Mouse (Mus musculus): ENCODE results near the gene Gm47959. TPM values are rescaled to one million over a fixed set of nuclear protein-coding genes. Genes with fewer than 3 reads are reported as not detected.

Gm47959 gene
- total and polyA plus RNA-seq, 2 experiments: not detected

DNA sequence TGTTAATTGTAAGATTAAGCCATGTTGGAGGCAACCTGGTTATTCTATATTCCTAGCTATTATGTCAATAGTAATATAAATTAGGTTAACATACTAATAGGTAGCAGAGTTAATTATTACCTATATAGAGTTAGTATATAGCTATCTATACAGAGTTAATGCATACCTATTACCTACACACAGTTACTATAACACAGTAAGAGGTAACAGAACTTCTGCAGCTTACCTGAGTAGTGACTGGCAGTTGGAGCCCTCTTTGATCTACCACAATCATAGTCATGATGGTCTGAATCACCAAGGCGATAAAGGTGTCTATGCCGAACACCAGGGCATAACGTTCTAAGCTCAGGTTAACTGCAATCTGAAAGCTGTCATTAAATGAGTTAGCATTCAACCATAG, 14.1 kb downstream of the Gm47959 start:
- 89% methylated on average over 3 of the region's 3 CpGs for WGBS

DNA sequence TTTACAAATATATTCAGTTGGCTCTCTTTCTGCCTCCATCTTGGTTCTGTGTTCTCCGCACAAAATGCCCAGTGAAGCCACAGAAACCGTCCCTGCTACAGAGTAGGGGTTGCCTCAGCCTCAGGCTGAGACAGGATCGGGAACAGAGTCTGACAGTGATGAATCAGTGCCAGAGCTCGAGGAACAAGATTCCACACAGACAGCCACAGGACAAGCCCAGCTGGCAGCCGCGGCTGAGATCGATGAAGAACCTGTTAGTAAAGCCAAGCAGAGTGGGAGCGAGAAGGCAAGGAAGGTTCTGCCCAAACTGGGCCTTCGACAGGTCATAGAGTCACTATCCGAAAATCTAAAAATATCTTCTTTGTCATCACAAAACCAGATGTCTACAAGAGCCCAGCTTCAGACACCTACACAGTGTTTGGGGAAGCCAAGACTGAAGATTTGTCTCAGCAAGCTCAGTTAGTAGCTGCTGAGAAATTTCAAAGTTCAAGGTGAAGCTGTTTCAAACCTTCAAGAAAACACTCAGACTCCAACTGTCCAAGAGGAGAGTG, 15.1 kb downstream of the Gm47959 start:
- peak; percentile 53 for DNase-seq (ENCODE audit: extremely low read depth, low read depth, low spot score)
- no peak overlapping the region for H3K4me3 ChIP-seq (ENCODE audit: insufficient read depth, low read depth, low read length)
- H3K27me3 ChIP-seq (ENCODE audit: control insufficient read depth, insufficient read depth, low read length): no peaks in the 10 kb centered on the region
- H3K9ac ChIP-seq (ENCODE audit: low read depth, low read length): no peak overlapping the region
- no peaks in the 10 kb centered on the region for H3K79me2 ChIP-seq (ENCODE audit: control insufficient read depth, insufficient read depth, low read length)
- no peaks in the 10 kb centered on the region for H3K36me3 ChIP-seq (ENCODE audit: control insufficient read depth, insufficient read depth, low read length)
- TF ChIP-seq CTCF (IDR thresholded peaks at IDR 0.05; ENCODE audit: low read depth, low read length): no peak
- TF ChIP-seq POLR2A (IDR thresholded peaks at IDR 0.05; ENCODE audit: extremely low read depth, insufficient read depth, low read length): no peak
- H3K4me1 ChIP-seq (ENCODE audit: control insufficient read depth, insufficient read depth, low read length): no peaks in the 10 kb centered on the region; the same call in 1 of the 2 replicates
- WGBS: 78% methylated on average over 10 of the region's 10 CpGs
- no peak overlapping the region for H3K27ac ChIP-seq (replicated peaks; ENCODE audit: insufficient read depth, low read depth, low read length)

More for the DNA sequence above, 14.1 kb downstream of the Gm47959 start:
- Histone ChIP-seq H3K4me3 (ENCODE audit: insufficient read depth, low read depth, low read length) (no peak overlapping the region), H3K27ac (replicated peaks; ENCODE audit: insufficient read depth, low read depth, low read length) (no peak overlapping the region), H3K79me2 (ENCODE audit: control insufficient read depth, insufficient read depth, low read length) (no peaks in the 10 kb centered on the region), H3K27me3 (ENCODE audit: control insufficient read depth, insufficient read depth, low read length) (no peaks in the 10 kb centered on the region), H3K36me3 (ENCODE audit: control insufficient read depth, insufficient read depth, low read length) (no peaks in the 10 kb centered on the region), H3K9ac (ENCODE audit: low read depth, low read length) (no peak overlapping the region), H3K4me1 (ENCODE audit: control insufficient read depth, insufficient read depth, low read length) (no peaks in the 10 kb centered on the region; the same call in 1 of the 2 replicates)
- no peak for TF ChIP-seq CTCF (IDR thresholded peaks at IDR 0.05; ENCODE audit: low read depth, low read length)
- no peak for TF ChIP-seq POLR2A (IDR thresholded peaks at IDR 0.05; ENCODE audit: extremely low read depth, insufficient read depth, low read length)
- no peak for DNase-seq (ENCODE audit: extremely low read depth, low read depth, low spot score)

- Histone ChIP-seq H3K4me3 (ENCODE audit: insufficient read depth, low read depth, low read length) (no peak overlapping the region), H3K4me1 (ENCODE audit: control insufficient read depth, insufficient read depth, low read length) (no peaks in the 10 kb centered on the region; the same call in 1 of the 2 replicates), H3K27me3 (ENCODE audit: control insufficient read depth, insufficient read depth, low read length) (no peaks in the 10 kb centered on the region), H3K9ac (ENCODE audit: low read depth, low read length) (no peak overlapping the region), H3K36me3 (ENCODE audit: control insufficient read depth, insufficient read depth, low read length) (no peaks in the 10 kb centered on the region), H3K79me2 (ENCODE audit: control insufficient read depth, insufficient read depth, low read length) (no peaks in the 10 kb centered on the region), H3K27ac (replicated peaks; ENCODE audit: insufficient read depth, low read depth, low read length) (no peak overlapping the region)
- no peak for TF ChIP-seq POLR2A (IDR thresholded peaks at IDR 0.05; ENCODE audit: extremely low read depth, insufficient read depth, low read length)
- no peak for TF ChIP-seq CTCF (IDR thresholded peaks at IDR 0.05; ENCODE audit: low read depth, low read length)
- DNase-seq (ENCODE audit: extremely low read depth, low read depth, low spot score): peak; percentile 58
- WGBS: 44% methylated on average over 1 of the region's 1 CpGs
Observed at GRCm38 (mm10) chr1:83016556-83016955, 16.2 kb downstream of the Gm47959 start.

DNA sequence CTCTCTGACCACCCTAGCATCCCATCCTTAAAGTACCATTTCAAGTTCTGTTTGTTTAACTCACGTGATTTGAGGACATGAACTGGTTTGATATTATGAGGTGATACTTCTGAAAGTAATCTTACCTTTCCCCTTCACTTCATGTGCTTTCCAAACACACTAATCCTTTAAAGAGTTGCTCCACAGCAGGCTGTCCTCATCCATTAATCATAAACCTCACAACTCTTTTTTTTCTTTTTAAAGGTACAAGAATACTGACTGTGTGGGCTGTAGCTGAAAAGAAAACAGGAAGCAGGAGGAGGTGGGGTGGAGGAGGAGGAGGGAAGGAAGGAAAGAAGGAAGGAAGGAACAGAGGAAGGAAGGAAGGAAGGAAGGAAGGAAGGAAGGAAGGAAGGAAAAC, 31.6 kb downstream of the Gm47959 start:
- WGBS: 34% methylated on average over 1 of the region's 1 CpGs
- no peak overlapping the region for H3K4me3 ChIP-seq (ENCODE audit: insufficient read depth, low read depth, low read length)
- H3K27me3 ChIP-seq (ENCODE audit: control insufficient read depth, insufficient read depth, low read length): no peaks in the 10 kb centered on the region
- TF ChIP-seq POLR2A (IDR thresholded peaks at IDR 0.05; ENCODE audit: extremely low read depth, insufficient read depth, low read length) (no peak), CTCF (IDR thresholded peaks at IDR 0.05; ENCODE audit: low read depth, low read length) (no peak)
- no peak for DNase-seq (ENCODE audit: extremely low read depth, low read depth, low spot score)
- no peak overlapping the region for H3K27ac ChIP-seq (replicated peaks; ENCODE audit: insufficient read depth, low read depth, low read length)
- H3K4me1 ChIP-seq (ENCODE audit: control insufficient read depth, insufficient read depth, low read length): no peaks in the 10 kb centered on the region
- H3K36me3 ChIP-seq (ENCODE audit: control insufficient read depth, insufficient read depth, low read length): no peaks in the 10 kb centered on the region
- no peaks in the 10 kb centered on the region for H3K79me2 ChIP-seq (ENCODE audit: control insufficient read depth, insufficient read depth, low read length)
- no peak overlapping the region for H3K9ac ChIP-seq (ENCODE audit: low read depth, low read length)

GRCm38 (mm10) chr1:83032508-83032907, 32.2 kb downstream of the Gm47959 start:
- Histone ChIP-seq H3K36me3 (ENCODE audit: control insufficient read depth, insufficient read depth, low read length) (no peaks in the 10 kb centered on the region), H3K4me3 (ENCODE audit: insufficient read depth, low read depth, low read length) (no peak overlapping the region), H3K27ac (replicated peaks; ENCODE audit: insufficient read depth, low read depth, low read length) (no peak overlapping the region), H3K4me1 (ENCODE audit: control insufficient read depth, insufficient read depth, low read length) (no peaks in the 10 kb centered on the region), H3K27me3 (ENCODE audit: control insufficient read depth, insufficient read depth, low read length) (no peaks in the 10 kb centered on the region), H3K9ac (ENCODE audit: low read depth, low read length) (no peak overlapping the region), H3K79me2 (ENCODE audit: control insufficient read depth, insufficient read depth, low read length) (no peaks in the 10 kb centered on the region)
- DNase-seq (ENCODE audit: extremely low read depth, low read depth, low spot score): peak; percentile 26
- 68% methylated on average over 6 of the region's 6 CpGs for WGBS
- TF ChIP-seq POLR2A (IDR thresholded peaks at IDR 0.05; ENCODE audit: extremely low read depth, insufficient read depth, low read length) (no peak), CTCF (IDR thresholded peaks at IDR 0.05; ENCODE audit: low read depth, low read length) (no peak)

- Histone ChIP-seq H3K4me1 (ENCODE audit: control insufficient read depth, insufficient read depth, low read length) (no peaks in the 10 kb centered on the region), H3K36me3 (ENCODE audit: control insufficient read depth, insufficient read depth, low read length) (no peaks in the 10 kb centered on the region), H3K79me2 (ENCODE audit: control insufficient read depth, insufficient read depth, low read length) (no peaks in the 10 kb centered on the region), H3K27ac (replicated peaks; ENCODE audit: insufficient read depth, low read depth, low read length) (no peak overlapping the region), H3K9ac (ENCODE audit: low read depth, low read length) (no peak overlapping the region), H3K4me3 (ENCODE audit: insufficient read depth, low read depth, low read length) (no peak overlapping the region), H3K27me3 (ENCODE audit: control insufficient read depth, insufficient read depth, low read length) (no peaks in the 10 kb centered on the region)
- TF ChIP-seq POLR2A (IDR thresholded peaks at IDR 0.05; ENCODE audit: extremely low read depth, insufficient read depth, low read length): no peak
- TF ChIP-seq CTCF (IDR thresholded peaks at IDR 0.05; ENCODE audit: low read depth, low read length): no peak
- DNase-seq (ENCODE audit: extremely low read depth, low read depth, low spot score): no peak
- 71% methylated on average over 5 of the region's 5 CpGs for WGBS
Observed at GRCm38 (mm10) chr1:83034509-83034908, 34.2 kb downstream of the Gm47959 start.
